Mouse (Mus musculus) adrenal gland, adult (tissue): ENCODE measurements around the gene Myo1b.

ENCODE experiments used
- DNase-seq, 2 experiments: peaks; one replicate each; pipeline ENCODE4 v3.0.0; 2022 to 2023; ENCODE audit warnings: low spot score in 1 of 2; ENCODE audit not compliant: inconsistent age in 2 of 2

Myo1b gene

DNA sequence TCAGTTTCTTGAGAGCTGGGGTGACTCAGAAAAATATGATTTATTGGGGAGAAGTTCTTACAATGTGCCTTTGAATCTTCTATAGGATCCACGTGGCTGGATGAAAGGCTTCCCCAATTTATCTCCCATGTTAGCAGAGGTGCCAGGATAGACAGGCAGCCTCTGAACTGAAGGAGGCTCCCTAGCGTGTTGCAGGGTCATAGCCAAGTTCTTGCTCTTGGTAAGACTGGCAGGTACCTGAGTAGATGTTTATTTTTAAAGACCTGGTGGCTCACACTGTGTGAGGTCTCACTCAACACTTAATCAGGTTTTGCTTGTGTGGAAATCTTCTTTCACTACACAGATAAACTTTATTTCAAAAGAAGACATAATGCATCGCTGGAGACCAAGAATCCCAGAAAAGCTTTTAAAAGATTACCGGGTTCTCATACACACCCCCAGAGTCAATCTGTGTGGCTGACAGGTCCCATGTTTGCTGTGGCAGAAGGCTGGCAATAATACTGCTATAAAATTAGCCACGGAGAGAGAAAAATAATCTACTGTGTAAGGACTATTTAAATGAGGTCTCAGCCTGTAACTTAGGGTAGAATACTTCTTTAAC, 176.5 kb downstream of the Myo1b start:
- no peak for DNase-seq

DNA sequence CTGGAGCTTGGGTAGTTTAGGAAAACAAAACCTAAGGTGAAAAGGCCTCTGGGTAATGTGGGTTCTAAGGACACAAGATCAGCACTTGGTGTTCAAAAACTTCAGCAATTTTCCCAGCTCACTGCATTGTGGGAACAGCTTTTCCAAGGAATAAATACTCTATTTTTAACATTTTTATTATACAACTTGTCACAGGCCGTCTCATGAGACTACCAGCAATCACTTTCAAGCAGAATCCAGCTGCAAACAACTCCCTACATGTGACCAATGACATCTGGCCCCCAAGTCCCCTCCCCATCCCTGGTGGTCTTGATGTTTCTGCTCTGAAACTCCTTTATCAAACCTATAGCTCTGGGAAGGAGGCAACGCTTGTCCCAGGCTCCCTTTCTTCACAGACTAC, 179.0 kb downstream of the Myo1b start:
- DNase-seq: peak in 1 of 2 experiments; percentile 15

DNA sequence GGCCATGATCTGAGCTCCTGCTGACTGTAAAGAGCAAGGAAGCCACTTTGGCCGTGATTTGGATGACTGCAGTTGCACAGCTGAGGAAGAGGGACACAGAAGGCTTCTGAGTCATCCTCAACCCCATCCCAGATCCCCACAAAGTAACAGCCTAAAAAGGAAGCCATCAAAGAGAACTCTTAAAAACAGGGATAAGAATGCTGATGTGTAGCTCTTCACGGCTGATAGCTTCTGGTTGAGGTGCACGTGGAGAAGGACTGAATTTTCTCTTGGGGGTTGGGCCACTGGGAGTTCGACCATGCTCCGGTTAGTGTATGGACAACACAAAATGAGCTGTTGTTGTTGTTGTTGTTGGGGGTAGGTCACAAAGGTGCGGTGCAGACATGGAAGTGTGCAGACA, 181.2 kb downstream of the Myo1b start:
- peak in 1 of 2 experiments; percentile 14 for DNase-seq

DNA sequence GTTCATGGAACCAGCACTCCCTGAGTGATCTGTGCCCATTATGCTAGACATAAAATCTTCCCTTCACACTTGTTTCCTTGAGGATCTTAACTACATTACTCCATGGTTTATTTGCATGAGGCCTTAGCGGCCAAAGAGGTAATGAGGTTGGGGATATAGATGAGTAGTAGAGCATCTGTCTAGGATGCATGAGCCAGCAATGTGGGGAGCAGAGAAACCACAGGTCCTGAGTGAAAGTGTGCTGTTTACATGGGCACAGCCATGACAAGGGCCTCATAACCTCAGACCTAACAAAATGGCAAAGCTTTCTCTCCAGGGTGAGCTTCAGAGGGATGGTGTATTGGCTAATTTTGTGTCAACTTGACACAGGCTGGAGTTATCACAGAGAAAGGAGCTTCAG, 186.5 kb downstream of the Myo1b start:
- peak in 1 of 2 experiments; percentile 14 for DNase-seq

DNA sequence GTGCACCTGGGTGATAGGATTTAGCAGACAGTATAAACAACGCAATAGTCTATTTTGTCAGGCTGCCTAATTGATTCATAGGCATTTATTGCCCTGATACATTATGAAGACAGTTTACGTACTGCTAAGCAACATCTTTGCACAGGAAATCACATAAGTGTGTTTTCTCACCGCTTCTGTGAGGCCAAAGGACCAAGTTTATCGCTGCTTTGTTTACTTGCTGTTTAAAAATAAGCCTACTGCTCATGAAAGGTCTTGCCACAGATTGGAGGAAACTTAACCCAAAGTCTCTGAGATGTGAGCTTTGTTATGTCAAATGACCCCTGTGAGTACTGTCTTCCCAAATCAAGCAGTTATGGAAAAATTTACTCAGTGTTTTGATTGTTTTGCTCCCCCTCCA, 187.1 kb downstream of the Myo1b start:
- no peak for DNase-seq

DNA sequence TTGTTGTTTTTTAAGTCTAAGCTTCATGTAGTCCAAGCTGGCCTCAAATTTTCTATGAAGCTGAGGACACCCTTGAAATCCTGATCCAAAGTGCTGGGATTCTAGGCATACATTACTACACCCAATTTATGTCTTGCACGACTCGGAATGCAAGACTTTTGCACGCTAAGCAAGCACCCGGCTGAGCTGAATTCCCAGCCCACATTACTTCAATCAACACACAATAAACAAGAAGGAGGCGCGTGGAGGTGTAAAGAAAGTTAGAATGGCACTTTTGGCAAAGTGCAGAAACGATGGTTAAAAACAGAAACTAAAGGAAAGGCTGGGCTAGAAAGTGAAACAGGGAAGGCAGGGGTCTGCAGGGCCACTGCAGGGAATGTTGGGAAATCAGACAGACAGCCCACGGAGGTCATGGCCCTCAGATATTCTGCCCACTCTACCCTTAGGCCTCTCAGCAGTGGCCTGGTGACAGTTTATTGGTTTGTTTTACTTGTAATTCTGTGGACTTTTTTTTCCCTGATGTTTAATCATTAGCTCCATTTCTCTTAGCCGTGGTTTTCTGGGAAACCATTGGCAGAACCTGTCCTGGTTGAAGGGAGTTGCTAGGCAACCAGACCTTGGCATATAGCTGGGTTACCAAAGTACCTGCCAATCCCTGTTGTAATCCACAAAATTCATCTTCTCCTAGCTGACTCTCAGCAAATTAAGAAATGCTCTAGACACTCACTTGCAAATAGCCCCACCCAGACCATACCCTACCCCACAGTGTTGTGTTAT, 195.8 kb downstream of the Myo1b start:
- DNase-seq: peak; percentile 61 to 93

DNA sequence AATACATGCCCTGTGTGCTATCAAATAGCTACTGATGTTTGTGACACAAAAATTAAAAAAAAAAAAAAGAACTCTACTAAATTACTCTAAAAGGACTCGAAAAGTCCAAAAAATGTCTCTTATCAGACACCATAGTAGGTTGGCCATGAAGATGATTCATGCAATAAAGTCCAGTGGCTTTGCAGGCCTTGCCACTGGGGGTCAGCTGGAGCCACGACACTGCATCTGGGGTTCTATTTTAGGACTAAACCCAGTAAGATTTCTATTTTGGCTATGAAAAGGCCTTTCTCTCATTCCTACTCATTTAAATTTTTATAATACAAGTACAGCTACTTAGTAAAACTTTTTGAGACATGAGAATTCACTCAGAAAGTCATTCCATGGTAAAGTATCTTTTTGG, 205.0 kb downstream of the Myo1b start:
- DNase-seq: peak; percentile 27 to 63

DNA sequence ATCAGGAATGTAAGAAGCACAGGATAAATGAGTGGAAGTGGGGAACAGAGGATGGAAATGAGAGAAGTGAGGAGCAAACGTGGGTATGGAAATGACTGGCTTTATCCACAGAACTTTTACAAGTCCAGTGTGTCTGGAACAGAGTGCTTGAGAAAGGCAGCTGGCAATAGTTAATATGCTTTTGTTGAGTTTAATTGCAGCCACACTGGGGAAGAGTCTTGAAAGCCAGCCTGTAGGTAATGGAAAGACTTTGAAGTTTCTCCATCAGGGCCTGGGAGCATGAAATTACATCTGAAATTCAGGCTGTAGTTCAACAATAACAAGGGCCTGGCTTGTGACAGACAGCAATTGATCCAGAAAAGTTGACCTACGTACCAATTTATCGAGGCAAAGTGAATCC, 209.8 kb downstream of the Myo1b start:
- DNase-seq: no peak

DNA sequence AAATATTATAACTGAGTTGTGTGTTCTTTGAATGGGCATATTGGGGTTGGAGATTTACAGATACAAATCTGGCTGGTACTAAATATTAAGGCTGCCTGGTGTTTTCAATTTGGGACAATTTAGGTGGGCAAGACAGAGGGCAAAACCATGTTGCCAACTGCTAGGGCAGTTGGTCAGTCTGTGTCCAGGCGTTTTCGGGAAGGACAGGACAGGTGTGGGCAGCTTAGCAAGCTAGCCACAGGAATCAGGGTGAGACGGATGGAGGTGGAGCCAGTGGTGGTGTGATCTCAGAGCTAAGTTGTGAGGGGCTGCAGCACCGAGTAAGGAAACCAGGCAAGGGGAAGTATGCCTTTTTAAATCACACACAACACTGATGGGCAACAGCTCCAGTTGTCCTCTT, 211.3 kb downstream of the Myo1b start:
- DNase-seq: no peak
